Mouse (Mus musculus) left cerebral cortex, adult 11 months (tissue): ENCODE measurements around the gene Bmp6.

ENCODE experiments used
- DNase-seq: peaks from one replicate; pipeline ENCODE4 v3.0.0; 2022; ENCODE audit warnings: low spot score

The Bmp6 gene

DNA sequence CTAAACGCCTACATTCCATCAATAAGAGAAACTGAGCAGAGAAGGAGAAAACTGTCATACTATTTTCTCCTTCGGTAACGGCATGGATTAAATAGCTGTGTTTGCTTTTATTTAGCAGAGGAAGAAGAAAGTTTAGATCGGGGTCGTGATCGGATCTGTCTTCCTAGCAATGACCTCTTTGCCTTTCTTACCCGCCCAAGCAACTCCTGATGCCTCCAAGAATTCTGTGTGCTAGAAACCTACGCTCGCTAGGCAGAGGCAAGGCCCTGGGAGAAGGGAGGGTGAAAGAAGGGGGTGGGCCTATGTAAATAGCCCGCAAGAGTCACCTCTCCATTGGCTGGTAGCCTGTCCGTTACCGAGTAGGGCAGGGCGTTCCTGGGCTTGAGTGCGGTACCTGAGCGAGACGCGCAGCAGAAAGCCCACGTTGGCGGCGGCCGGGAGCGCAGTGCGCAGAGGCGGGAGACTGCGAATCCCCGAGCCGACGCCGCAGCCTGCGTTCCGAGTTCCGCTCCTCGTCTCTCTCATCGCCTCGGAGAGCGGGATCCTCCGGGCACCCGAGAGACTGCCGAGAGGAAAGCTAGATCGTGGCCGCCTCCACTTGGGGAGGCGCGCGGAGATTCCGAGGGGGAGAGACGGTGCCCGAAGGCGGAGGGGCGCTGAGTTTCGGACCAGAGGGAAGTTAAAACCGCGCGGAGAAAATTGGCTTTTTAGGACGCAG lies at the start of gene Bmp6:
Gene Bmp6 (plus strand): TSS at position 395 of the 718 bp plus-strand sequence.
- peak; percentile 76 for DNase-seq

GRCm38 (mm10) chr13:38296166-38296565 lies 48.7 kb upstream of the Bmp6 start:
- DNase-seq: no peak

DNA sequence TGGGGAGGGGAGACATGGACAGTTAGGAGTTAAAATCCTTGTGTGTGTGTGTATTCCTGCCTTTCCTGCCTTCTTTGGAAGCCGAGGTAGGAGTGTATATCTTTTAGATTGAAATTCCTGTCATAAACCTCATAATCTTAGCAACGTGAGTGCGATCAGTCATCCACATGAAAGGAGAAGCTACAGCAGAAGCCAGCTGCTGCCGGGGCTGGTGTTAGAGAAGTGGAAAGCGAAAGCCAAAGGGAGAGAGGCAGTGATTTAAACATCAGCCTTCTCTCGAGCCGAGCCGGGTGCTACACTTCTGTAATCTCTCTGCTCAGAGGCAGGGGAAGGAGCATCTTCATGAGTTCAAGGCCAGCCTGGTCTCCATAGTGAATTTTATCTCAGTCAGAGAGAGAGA lies 48.3 kb upstream of the Bmp6 start:
- DNase-seq: no peak

DNA sequence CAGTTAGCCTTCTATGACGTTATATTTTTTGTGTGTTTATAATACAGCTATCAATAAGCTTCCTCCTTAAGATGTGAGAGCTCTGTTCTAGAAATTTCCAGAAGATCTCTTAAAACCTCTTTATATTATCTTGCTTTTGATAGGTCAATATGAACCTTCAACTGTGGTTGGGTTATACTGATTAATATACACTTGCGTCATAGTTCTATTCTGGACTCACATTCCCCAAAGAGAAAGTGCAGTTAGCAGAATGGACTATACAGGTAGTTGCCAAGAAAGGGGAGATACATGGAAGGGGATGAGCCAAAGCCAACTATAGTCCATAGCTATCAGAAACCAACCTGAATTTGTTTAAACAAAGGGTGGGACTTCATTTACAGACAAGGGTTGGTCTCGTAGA lies 33.8 kb upstream of the Bmp6 start:
- DNase-seq: no peak

DNA sequence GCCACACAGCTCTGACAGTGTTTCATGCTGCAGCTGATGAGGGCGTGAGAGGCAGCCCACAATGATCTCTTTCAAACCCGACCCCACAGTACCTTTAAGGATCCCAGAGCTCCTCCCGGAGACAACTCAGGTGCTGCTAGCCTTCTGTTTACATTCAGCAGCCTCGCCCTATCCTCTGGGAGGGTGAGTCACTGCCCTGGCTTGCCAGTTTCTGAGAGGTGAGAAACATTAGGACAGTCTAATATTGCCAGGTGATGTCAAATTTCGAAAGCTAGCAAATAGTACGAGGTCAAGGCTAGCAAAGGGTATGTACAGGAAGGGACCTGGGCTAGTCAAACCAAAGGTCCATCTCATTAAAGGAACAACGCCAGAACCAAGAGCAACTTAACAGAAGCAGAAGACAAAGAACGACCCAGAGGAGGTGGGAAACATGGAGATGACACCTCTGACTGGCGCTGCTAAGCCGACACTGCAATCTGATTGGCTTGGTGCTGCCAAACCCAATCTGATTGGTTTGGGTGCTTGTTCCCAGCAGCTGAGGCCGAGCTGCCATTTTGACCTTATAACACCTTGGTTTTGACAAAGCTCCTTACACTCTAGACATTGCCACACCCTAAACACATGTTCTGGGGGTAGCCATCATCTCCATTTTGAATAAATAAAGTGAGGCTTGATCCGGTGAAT lies 32.4 kb upstream of the Bmp6 start:
- DNase-seq: no peak

- DNase-seq: no peak
Observed at GRCm38 (mm10) chr13:38314590-38314989, 30.3 kb upstream of the Bmp6 start.

GRCm38 (mm10) chr13:38318418-38318817 lies 26.5 kb upstream of the Bmp6 start:
- no peak for DNase-seq

DNA sequence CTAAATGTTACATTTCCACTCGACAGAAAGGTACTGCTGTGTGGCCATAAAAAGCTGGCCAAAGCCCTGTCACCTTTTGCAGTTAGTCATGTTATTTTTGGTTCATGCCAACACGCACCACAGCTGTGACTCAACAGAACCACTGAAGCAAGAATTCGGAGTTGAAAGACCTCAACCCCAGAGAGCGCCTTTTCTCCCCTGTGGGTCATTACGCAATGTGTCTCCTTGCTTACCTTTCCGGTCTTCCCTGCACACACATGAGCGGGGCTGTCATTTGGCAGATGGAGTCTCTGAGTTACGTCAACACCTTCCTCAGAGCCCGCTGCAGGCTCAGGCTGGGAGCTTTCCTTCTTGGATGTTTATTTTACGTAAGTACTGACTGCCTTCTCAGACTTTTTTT lies 24.6 kb upstream of the Bmp6 start:
- DNase-seq: no peak

GRCm38 (mm10) chr13:38324452-38324851 lies 20.5 kb upstream of the Bmp6 start:
- DNase-seq: no peak

DNA sequence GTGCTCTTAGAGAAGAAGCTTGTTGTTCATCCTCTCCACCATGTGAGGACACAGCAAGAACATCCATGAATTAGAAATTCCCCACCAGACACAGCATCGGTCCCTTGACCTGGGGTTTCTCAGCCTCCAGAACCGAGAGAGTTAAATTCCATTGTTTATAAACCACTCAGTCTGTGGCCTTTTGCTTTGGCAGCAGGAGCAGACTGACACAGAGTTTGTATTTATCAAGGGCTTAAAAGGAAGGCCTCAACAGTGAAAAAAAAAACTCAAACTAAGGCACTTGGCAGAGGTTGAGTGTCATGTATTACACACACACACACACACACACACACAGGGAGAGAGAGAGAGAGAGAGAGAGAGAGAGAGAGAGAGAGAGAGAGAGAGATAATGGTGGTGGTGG lies 17.5 kb upstream of the Bmp6 start:
- no peak for DNase-seq

- DNase-seq: no peak
Observed at GRCm38 (mm10) chr13:38333496-38333895, 11.4 kb upstream of the Bmp6 start.

DNA sequence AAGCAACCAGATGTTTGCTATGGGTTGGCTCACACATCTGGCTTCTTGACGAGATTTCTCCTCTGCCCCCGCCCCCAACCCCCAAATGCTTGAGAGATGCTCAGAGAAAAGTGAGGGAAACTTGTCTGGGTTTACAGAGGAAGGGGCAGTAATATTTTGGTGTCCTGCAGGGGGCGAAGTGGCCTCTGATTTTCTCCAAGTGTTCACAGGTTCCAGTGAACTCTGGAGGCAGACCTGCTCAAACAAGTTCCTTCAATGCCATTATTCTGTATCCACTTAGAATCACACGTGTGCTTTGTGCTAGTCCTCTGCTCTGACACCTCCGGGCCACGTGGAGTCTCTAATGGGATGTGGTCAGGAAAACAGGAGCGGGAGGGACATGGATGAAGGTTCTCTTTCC lies 2.3 kb upstream of the Bmp6 start:
- no peak for DNase-seq

- no peak for DNase-seq
Observed at GRCm38 (mm10) chr13:38343202-38343601, 1.7 kb upstream of the Bmp6 start.

GRCm38 (mm10) chr13:38345431-38345820 lies 519 bp downstream of the Bmp6 start:
- DNase-seq: no peak

DNA sequence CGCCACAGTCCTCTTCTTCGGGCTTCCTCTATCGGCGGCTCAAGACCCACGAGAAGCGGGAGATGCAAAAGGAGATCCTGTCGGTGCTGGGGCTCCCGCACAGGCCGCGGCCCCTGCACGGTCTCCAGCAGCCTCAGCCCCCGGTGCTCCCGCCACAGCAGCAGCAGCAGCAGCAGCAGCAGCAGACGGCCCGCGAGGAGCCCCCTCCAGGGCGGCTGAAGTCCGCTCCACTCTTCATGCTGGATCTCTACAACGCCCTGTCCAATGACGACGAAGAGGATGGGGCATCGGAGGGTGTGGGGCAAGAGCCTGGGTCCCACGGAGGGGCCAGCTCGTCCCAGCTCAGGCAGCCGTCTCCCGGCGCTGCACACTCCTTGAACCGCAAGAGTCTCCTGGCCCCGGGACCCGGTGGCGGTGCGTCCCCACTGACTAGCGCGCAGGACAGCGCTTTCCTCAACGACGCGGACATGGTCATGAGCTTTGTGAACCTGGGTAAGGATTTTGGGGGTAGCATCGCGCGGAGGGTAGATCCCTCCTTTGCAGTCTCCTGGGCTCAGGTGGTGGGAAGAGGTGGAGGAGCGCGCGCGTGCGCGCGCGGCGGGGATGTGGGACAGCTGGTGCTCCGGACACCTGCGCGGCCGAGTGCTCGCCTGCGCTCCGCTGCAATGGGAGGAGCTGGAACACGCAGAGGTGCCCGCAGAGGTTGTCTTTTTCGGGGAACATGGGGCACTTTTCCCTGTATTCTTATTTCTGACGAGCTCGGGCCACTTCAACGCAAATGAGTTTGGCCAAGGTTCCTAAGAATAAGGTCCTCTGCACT lies 1.4 kb downstream of the Bmp6 start:
- no peak for DNase-seq

DNA sequence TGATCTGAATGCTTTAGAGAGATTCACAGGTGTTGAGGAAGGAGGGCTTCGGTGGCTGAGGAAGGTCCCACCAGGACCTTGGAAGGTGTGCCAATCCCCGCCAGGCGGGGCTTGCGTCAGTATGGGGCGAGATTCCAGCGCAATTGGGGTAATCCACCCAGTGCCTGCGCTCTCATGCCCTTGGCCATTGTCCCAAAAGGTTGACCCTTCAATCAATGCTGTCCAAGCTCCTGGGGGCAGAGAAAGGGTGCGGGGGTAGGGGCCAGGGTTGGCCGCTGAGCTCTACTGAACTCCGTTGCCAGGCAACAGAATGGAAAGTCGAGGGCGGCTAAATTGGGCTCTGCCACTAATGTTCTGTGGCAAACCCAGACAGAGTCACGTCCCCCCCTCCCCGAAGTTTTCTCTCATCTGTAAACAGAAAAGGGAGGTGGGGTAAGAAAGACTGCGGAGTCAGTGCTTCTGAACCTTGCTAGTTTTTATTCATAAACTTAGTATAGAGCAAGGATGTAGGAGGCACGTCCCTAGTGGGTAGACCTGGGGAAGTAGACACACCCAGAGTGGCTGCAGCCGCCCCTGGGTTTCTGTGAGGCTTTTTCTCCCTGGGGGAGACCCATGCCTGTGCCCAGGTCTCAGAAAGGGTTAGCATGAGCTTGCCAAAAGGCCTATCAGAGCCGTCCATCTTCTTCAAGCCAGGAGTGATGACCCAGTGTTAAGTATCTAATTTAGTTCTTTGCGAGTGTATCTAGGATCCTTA lies 2.3 kb downstream of the Bmp6 start:
- DNase-seq: no peak

GRCm38 (mm10) chr13:38347775-38348135 lies 2.8 kb downstream of the Bmp6 start:
- no peak for DNase-seq

DNA sequence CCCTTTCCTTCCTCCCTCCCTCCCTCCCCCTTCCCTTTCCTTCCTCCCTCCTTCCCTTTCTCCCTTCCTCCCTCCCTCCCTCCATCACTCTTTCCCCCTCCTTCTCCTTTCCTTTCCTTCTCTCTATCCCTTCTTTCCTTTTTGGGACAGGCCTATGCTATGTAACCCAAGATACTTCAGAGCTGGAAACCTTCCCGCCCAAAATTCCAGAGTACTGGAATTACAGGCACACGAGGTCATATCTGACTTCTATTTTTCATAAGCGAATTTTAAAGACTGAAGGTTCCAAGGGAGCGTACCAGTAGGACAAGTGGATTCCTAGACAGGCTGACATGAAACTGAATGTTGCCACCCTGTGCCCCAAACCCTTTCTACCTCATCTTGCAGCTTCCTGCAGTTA lies 4.1 kb downstream of the Bmp6 start:
- no peak for DNase-seq

DNA sequence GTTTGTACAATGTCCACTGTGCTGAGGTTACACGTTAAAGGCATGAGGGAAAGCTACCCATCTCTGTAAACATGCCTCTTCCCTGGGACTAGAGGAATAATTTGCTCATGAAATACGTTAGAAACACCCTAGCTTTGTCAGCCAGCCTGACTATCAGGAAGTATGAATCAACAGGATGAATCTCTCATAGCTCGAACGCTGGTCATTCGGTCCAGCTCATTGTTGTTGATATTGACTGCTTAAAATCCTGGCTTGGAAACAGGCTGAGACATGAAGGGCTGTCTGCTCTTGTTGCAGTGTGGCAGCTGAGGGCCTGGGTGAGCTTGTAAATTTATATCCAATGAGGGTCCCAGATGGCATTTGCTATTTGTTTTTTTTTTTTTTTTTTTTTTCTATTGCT lies 4.9 kb downstream of the Bmp6 start:
- DNase-seq: no peak

- DNase-seq: no peak
Observed at GRCm38 (mm10) chr13:38351996-38352395, 7.1 kb downstream of the Bmp6 start.

- DNase-seq: no peak
Observed at GRCm38 (mm10) chr13:38352986-38353385, 8.1 kb downstream of the Bmp6 start.
